Mouse (Mus musculus): ENCODE results near the gene Trpt1. TPM values are rescaled to one million over a fixed set of nuclear protein-coding genes. Genes with fewer than 3 reads are reported as not detected.

Trpt1 gene
- polyA plus RNA-seq, 1 experiment from 2014 or later, result 29.8 TPM

- Histone ChIP-seq H3K9ac (replicated peaks; ENCODE audit: low read depth, low read length) (no peak overlapping the region), H3K27ac (ENCODE audit: low read depth, low read length) (no peak overlapping the region), H3K9me3 (ENCODE audit: control insufficient read depth, low read length) (no peaks in the 10 kb centered on the region), H3K27me3 (ENCODE audit: control insufficient read depth, insufficient read depth, low read length) (no peaks in the 10 kb centered on the region; the same call in 1 of the 2 replicates), H3K4me3 (ENCODE audit: low read depth, low read length) (no peak overlapping the region), H3K36me3 (ENCODE audit: control insufficient read depth, insufficient read depth, low read length) (no peaks in the 10 kb centered on the region), H3K4me1 (ENCODE audit: control insufficient read depth, insufficient read depth, low read length) (peaks cover 12% of the 10 kb centered on the region), H3K4me2 (ENCODE audit: low read depth, low read length) (no peak overlapping the region)
- WGBS, result 24% methylated on average over 6 of the region's 6 CpGs
- ATAC-seq (ENCODE audit: low read depth), result no peak
These were observed 24.3 kb upstream of the Trpt1 start for GRCm38 (mm10) chr19:6971644-6972043.

GRCm38 (mm10) chr19:6972247-6972917 is 23.5 kb upstream of the Trpt1 start:
- H3K4me2 ChIP-seq (ENCODE audit: low read depth, low read length), result no peak overlapping the region
- no peak for ATAC-seq (ENCODE audit: low read depth)
- H3K9ac ChIP-seq (replicated peaks; ENCODE audit: low read depth, low read length), result no peak overlapping the region
- peaks cover 2% of the 10 kb centered on the region for H3K36me3 ChIP-seq (ENCODE audit: control insufficient read depth, insufficient read depth, low read length)
- no peak overlapping the region for H3K27ac ChIP-seq (ENCODE audit: low read depth, low read length)
- H3K9me3 ChIP-seq (ENCODE audit: control insufficient read depth, low read length), result no peaks in the 10 kb centered on the region
- no peaks in the 10 kb centered on the region; the same call in 1 of the 2 replicates for H3K27me3 ChIP-seq (ENCODE audit: control insufficient read depth, insufficient read depth, low read length)
- H3K4me1 ChIP-seq (ENCODE audit: control insufficient read depth, insufficient read depth, low read length), result peaks cover 18% of the 10 kb centered on the region
- no peak overlapping the region for H3K4me3 ChIP-seq (ENCODE audit: low read depth, low read length)
- 78% methylated on average over 13 of the region's 13 CpGs for WGBS

- Histone ChIP-seq H3K4me1 (ENCODE audit: control insufficient read depth, insufficient read depth, low read length) (peaks cover 26% of the 10 kb centered on the region), H3K27me3 (ENCODE audit: control insufficient read depth, insufficient read depth, low read length) (no peaks in the 10 kb centered on the region; the same call in 1 of the 2 replicates), H3K27ac (ENCODE audit: low read depth, low read length) (peak overlapping the region; percentile 92; the same call in 1 of the 2 replicates), H3K9ac (replicated peaks; ENCODE audit: low read depth, low read length) (peak overlapping the region; percentile 81; the same call in 1 of the 2 replicates), H3K4me2 (ENCODE audit: low read depth, low read length) (peak overlapping the region; percentile 57), H3K4me3 (ENCODE audit: low read depth, low read length) (peak overlapping the region; percentile 78), H3K36me3 (ENCODE audit: control insufficient read depth, insufficient read depth, low read length) (peaks cover 14% of the 10 kb centered on the region), H3K9me3 (ENCODE audit: control insufficient read depth, low read length) (no peaks in the 10 kb centered on the region)
- no peak for ATAC-seq (ENCODE audit: low read depth)
- 33% methylated on average over 12 of the region's 12 CpGs for WGBS
These were observed 22.2 kb upstream of the Trpt1 start for GRCm38 (mm10) chr19:6973581-6974190.

GRCm38 (mm10) chr19:6974211-6975205 is 21.4 kb upstream of the Trpt1 start, which contains the start of gene Ppp1r14b:
TSS of gene Ppp1r14b (plus strand) at chr19:6974968.
- ATAC-seq (ENCODE audit: low read depth), result peak; percentile 60
- H3K4me2 ChIP-seq (ENCODE audit: low read depth, low read length), result peak within 1 kb of the TSS; percentile 90
- H3K27ac ChIP-seq (ENCODE audit: low read depth, low read length), result peak within 1 kb of the TSS; percentile 92
- peaks cover 14% of the 10 kb centered on the region for H3K36me3 ChIP-seq (ENCODE audit: control insufficient read depth, insufficient read depth, low read length)
- peak within 1 kb of the TSS; percentile 81 for H3K9ac ChIP-seq (replicated peaks; ENCODE audit: low read depth, low read length)
- H3K4me1 ChIP-seq (ENCODE audit: control insufficient read depth, insufficient read depth, low read length), result peaks cover 34% of the 10 kb centered on the region
- H3K27me3 ChIP-seq (ENCODE audit: control insufficient read depth, insufficient read depth, low read length), result no peaks in the 10 kb centered on the region
- no peaks in the 10 kb centered on the region for H3K9me3 ChIP-seq (ENCODE audit: control insufficient read depth, low read length)
- H3K4me3 ChIP-seq (ENCODE audit: low read depth, low read length), result peak within 1 kb of the TSS; percentile 78
- 2% methylated on average over 65 of the region's 84 CpGs for WGBS

GRCm38 (mm10) chr19:6975537-6976521 is 20.1 kb upstream of the Trpt1 start, which contains the start of gene Plcb3:
TSS of gene Plcb3 (minus strand) at chr19:6976470.
- Histone ChIP-seq H3K4me3 (ENCODE audit: low read depth, low read length) (peak within 1 kb of the TSS; percentile 78), H3K27ac (ENCODE audit: low read depth, low read length) (peak within 1 kb of the TSS; percentile 92), H3K4me1 (ENCODE audit: control insufficient read depth, insufficient read depth, low read length) (peaks cover 30% of the 10 kb centered on the region), H3K9me3 (ENCODE audit: control insufficient read depth, low read length) (no peaks in the 10 kb centered on the region), H3K9ac (replicated peaks; ENCODE audit: low read depth, low read length) (peak within 1 kb of the TSS; percentile 81), H3K36me3 (ENCODE audit: control insufficient read depth, insufficient read depth, low read length) (peaks cover 14% of the 10 kb centered on the region), H3K4me2 (ENCODE audit: low read depth, low read length) (peak within 1 kb of the TSS; percentile 90), H3K27me3 (ENCODE audit: control insufficient read depth, insufficient read depth, low read length) (no peaks in the 10 kb centered on the region)
- ATAC-seq (ENCODE audit: low read depth), result no peak
- under 1% methylated on average over 16 of the region's 16 CpGs for WGBS

GRCm38 (mm10) chr19:6977759-6978638 is 17.9 kb upstream of the Trpt1 start:
- Histone ChIP-seq H3K4me3 (ENCODE audit: low read depth, low read length) (peak overlapping the region; percentile 47; the same call in 1 of the 2 replicates), H3K9ac (replicated peaks; ENCODE audit: low read depth, low read length) (peak overlapping the region; percentile 64; the same call in 1 of the 2 replicates), H3K27me3 (ENCODE audit: control insufficient read depth, insufficient read depth, low read length) (no peaks in the 10 kb centered on the region), H3K4me1 (ENCODE audit: control insufficient read depth, insufficient read depth, low read length) (peaks cover 33% of the 10 kb centered on the region), H3K27ac (ENCODE audit: low read depth, low read length) (no peak overlapping the region), H3K36me3 (ENCODE audit: control insufficient read depth, insufficient read depth, low read length) (peaks cover 21% of the 10 kb centered on the region), H3K4me2 (ENCODE audit: low read depth, low read length) (peak overlapping the region; percentile 73), H3K9me3 (ENCODE audit: control insufficient read depth, low read length) (no peaks in the 10 kb centered on the region)
- ATAC-seq (ENCODE audit: low read depth), result no peak
- 89% methylated on average over 13 of the region's 13 CpGs for WGBS

GRCm38 (mm10) chr19:6978639-6978974 is 17.3 kb upstream of the Trpt1 start:
- peak overlapping the region; percentile 64; the same call in 1 of the 2 replicates for H3K9ac ChIP-seq (replicated peaks; ENCODE audit: low read depth, low read length)
- no peaks in the 10 kb centered on the region for H3K9me3 ChIP-seq (ENCODE audit: control insufficient read depth, low read length)
- H3K27ac ChIP-seq (ENCODE audit: low read depth, low read length), result no peak overlapping the region
- H3K4me3 ChIP-seq (ENCODE audit: low read depth, low read length), result peak overlapping the region; percentile 47
- no peaks in the 10 kb centered on the region for H3K27me3 ChIP-seq (ENCODE audit: control insufficient read depth, insufficient read depth, low read length)
- ATAC-seq (ENCODE audit: low read depth), result no peak
- H3K4me1 ChIP-seq (ENCODE audit: control insufficient read depth, insufficient read depth, low read length), result peaks cover 33% of the 10 kb centered on the region
- peak overlapping the region; percentile 73 for H3K4me2 ChIP-seq (ENCODE audit: low read depth, low read length)
- WGBS, result 52% methylated on average over 3 of the region's 3 CpGs
- peaks cover 21% of the 10 kb centered on the region for H3K36me3 ChIP-seq (ENCODE audit: control insufficient read depth, insufficient read depth, low read length)

Data from neural tube, embryonic 14.5 days (tissue).